Mouse (Mus musculus) ES-E14 (cell line): ENCODE measurements around the gene Chst15. TPM values are rescaled to one million over a fixed set of nuclear protein-coding genes. Genes with fewer than 3 reads are reported as not detected.

Experiments
- DNase-seq: peaks from one replicate; pipeline ENCODE4 v3.0.0-alpha.2; 2013; ENCODE audit warnings: low read depth, low spot score
- H3K27ac ChIP-seq: 2 replicates; pipeline ENCODE4 v1.5.1; 2012; ENCODE audit warnings: low read depth, mild to moderate bottlenecking, low read length, moderate library complexity, mixed read lengths; ENCODE audit not compliant: poor library complexity, insufficient read depth, severe bottlenecking
- H3K36me3 ChIP-seq: 2 replicates; pipeline ENCODE4 v1.6.1; 2012; ENCODE audit warnings: mild to moderate bottlenecking, low read length, moderate library complexity, mixed read lengths; ENCODE audit not compliant: control insufficient read depth, poor library complexity, insufficient read depth, severe bottlenecking
- H3K4me1 ChIP-seq, 2 experiments: fragments of 150-350 bp in 1 of 2; sonication (generic) in 1 of 2; 2 replicates each; pipeline ENCODE4 v1.6.1; 2012; ENCODE audit warnings: low read length in 2 of 2, mild to moderate bottlenecking in 1 of 2, mixed read lengths in 1 of 2; ENCODE audit not compliant: control insufficient read depth in 2 of 2, insufficient read depth in 2 of 2, poor library complexity in 1 of 2
- H3K4me3 ChIP-seq, 2 experiments: fragments of 150-350 bp in 1 of 2; sonication (generic) in 1 of 2; 2 replicates each; pipeline ENCODE4 v1.5.1; 2012; ENCODE audit warnings: low read length in 2 of 2, low read depth in 1 of 2, mild to moderate bottlenecking in 1 of 2, mixed read lengths in 1 of 2; ENCODE audit not compliant: insufficient read depth in 1 of 2, poor library complexity in 1 of 2, severe bottlenecking in 1 of 2
- H3K9ac ChIP-seq: 2 replicates; pipeline ENCODE4 v1.6.1; 2012; ENCODE audit warnings: low read depth, mild to moderate bottlenecking, low read length, mixed read lengths; ENCODE audit not compliant: poor library complexity, insufficient read depth, severe bottlenecking
- H3K9me3 ChIP-seq: fragments of 150-350 bp; sonication (generic); 2 replicates; pipeline ENCODE4 v1.6.1; 2012; ENCODE audit warnings: low read depth, mild to moderate bottlenecking, low read length; ENCODE audit not compliant: control insufficient read depth, insufficient read depth
- CHD2 ChIP-seq: IDR thresholded peaks from 2 replicates; pipeline ENCODE4 v1.6.1; 2014; ENCODE audit warnings: mild to moderate bottlenecking, low read depth, low read length, inconsistent platforms
- HCFC1 ChIP-seq: IDR thresholded peaks from 2 replicates; pipeline ENCODE4 v1.6.1; 2012; ENCODE audit warnings: low read length, inconsistent platforms, borderline replicate concordance; ENCODE audit not compliant: insufficient read depth
- MAFK ChIP-seq: IDR thresholded peaks from 2 replicates; pipeline ENCODE4 v1.6.1; 2014; ENCODE audit warnings: mild to moderate bottlenecking, low read depth, low read length, inconsistent platforms; ENCODE audit not compliant: insufficient read depth
- ZC3H11A ChIP-seq: IDR thresholded peaks from 2 replicates; pipeline ENCODE4 v1.6.1; 2012; ENCODE audit warnings: low read depth, mild to moderate bottlenecking, inconsistent platforms, low read length, borderline replicate concordance
- ZNF384 ChIP-seq: IDR thresholded peaks from 2 replicates; pipeline ENCODE4 v1.6.1; 2012; ENCODE audit warnings: low read depth, low read length, inconsistent platforms
- in situ Hi-C, 2 experiments: fragments of 600-800 bp; cut with MboI; formaldehyde crosslinking; loops; one replicate each; pipeline ENCODE4 v1.15.1; 2025; ENCODE audit warnings: low sequenced_read_pairs in 2 of 2, inconsistent platforms in 1 of 2; ENCODE audit not compliant: unreplicated experiment in 2 of 2
- total RNA-seq: library from RNA; depleted of rRNA; stranded (reverse); fragments of 300-350 nt; gene quantifications from 2 replicates; pipeline ENCODE4 v1.2.3, GENCODE M21; 2012

Gene Chst15
- total RNA-seq, 1 experiment = 8.4 TPM

- DNase-seq = no peak
- Histone ChIP-seq H3K27ac (no peak overlapping the region), H3K9me3 (no peaks in the 10 kb centered on the region), H3K4me3 (no peak overlapping the region), H3K4me1 (no peaks in the 10 kb centered on the region), H3K9ac (no peak overlapping the region), H3K36me3 (no peaks in the 10 kb centered on the region)
- in situ Hi-C loops = loop anchor here in 1 of 2 experiments (10.0 kb wide), 1 partner anchor 251 kb away; no protein-coding TSS in a partner anchor
- TF ChIP-seq MAFK (no peak), ZNF384 (no peak), HCFC1 (no peak), CHD2 (no peak), ZC3H11A (no peak)
These were observed 93.4 kb downstream of the Chst15 start for GRCm38 (mm10) chr7:132223452-132224141.

DNA sequence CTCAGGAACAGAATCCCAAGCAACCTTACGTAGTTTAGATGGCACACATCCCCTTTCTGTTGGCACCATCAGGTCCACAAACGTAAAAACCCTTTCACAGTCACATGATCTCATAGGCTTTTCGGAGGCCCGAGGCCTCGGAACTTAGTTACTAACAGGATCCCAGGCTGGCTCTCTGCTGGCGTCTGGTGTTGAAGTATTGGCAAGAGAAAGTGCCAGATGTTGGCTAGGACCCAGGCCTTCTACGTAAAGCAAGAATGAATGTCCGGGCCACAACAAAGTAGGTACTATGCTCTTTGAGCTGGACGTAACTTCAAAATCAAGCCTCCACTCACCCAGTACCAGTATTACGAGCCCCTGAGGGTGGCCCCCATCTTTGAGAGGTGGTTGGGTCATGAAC, 103.0 kb downstream of the Chst15 start:
- TF ChIP-seq MAFK (no peak), ZNF384 (no peak), HCFC1 (no peak), ZC3H11A (no peak), CHD2 (no peak)
- H3K4me3 ChIP-seq = no peak overlapping the region
- in situ Hi-C loops = loop anchor here (5.0 to 10.0 kb wide), 2 partner anchors 312 to 319 kb away; no protein-coding TSS in a partner anchor
- no peaks in the 10 kb centered on the region for H3K36me3 ChIP-seq
- H3K27ac ChIP-seq = no peak overlapping the region
- no peaks in the 10 kb centered on the region for H3K4me1 ChIP-seq
- no peak for DNase-seq
- H3K9me3 ChIP-seq = no peaks in the 10 kb centered on the region
- H3K9ac ChIP-seq = no peak overlapping the region

DNA sequence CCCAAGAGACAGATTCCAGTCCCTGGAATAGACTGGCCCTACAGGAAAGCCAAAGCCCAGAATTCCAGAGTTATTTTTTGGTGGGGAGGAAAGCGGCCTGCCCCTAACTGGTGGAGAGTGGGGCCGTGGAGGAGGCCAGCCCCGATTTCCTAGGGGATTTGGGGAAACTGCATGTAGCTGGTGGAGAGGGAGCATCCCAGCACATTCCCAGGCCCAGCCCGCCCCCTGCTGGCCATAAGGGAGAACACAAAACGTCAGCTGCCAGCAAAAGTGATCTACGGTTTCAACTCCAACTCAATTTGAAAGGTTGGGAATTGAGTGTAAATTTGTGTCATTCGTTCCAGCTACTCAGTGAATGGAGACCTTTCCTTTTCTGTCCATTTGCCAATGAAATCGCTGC, 103.6 kb downstream of the Chst15 start:
- peak; percentile 53 for DNase-seq

GRCm38 (mm10) chr7:132211920-132212701, 104.9 kb downstream of the Chst15 start:
- in situ Hi-C loops = loop anchor here (5.0 to 10.0 kb wide), 2 partner anchors 310 to 317 kb away; no protein-coding TSS in a partner anchor
- no peak for DNase-seq
- H3K36me3 ChIP-seq = no peaks in the 10 kb centered on the region
- TF ChIP-seq ZC3H11A (no peak), HCFC1 (no peak), ZNF384 (no peak), CHD2 (no peak), MAFK (no peak)
- no peak overlapping the region for H3K27ac ChIP-seq
- H3K9ac ChIP-seq = no peak overlapping the region
- no peaks in the 10 kb centered on the region for H3K4me1 ChIP-seq
- no peaks in the 10 kb centered on the region for H3K9me3 ChIP-seq
- no peak overlapping the region for H3K4me3 ChIP-seq

More for the DNA sequence above, 103.6 kb downstream of the Chst15 start:
- peak; percentile 94 for TF ChIP-seq ZC3H11A
- no peak for TF ChIP-seq ZNF384
- H3K9me3 ChIP-seq = no peaks in the 10 kb centered on the region
- H3K4me1 ChIP-seq = no peaks in the 10 kb centered on the region
- no peak overlapping the region for H3K9ac ChIP-seq
- no peak overlapping the region for H3K4me3 ChIP-seq
- in situ Hi-C loops = loop anchor here (5.0 to 10.0 kb wide), 2 partner anchors 311 to 319 kb away; no protein-coding TSS in a partner anchor
- H3K27ac ChIP-seq = no peak overlapping the region
- no peaks in the 10 kb centered on the region for H3K36me3 ChIP-seq
